Mouse (Mus musculus) erythroblast, embryonic 14.5 days (primary cell): ENCODE data around the gene Rpusd2.

ENCODE experiments used
- GATA1 ChIP-seq: IDR thresholded peaks from 2 replicates; pipeline ENCODE4 v1.6.1; 2012; ENCODE audit warnings: low read length, inconsistent platforms, mixed read lengths
- TAL1 ChIP-seq: IDR thresholded peaks from 3 replicates; pipeline ENCODE4 v1.6.1; 2012; ENCODE audit warnings: low read length, inconsistent platforms, mixed read lengths

GRCm38 (mm10) chr2:119045163-119045562 lies 10.6 kb downstream of the Rpusd2 start:
- TF ChIP-seq GATA1 (no peak), TAL1 (no peak)
